Mouse (Mus musculus): Measurements from ENCODE around the gene Inpp4b.

DNA sequence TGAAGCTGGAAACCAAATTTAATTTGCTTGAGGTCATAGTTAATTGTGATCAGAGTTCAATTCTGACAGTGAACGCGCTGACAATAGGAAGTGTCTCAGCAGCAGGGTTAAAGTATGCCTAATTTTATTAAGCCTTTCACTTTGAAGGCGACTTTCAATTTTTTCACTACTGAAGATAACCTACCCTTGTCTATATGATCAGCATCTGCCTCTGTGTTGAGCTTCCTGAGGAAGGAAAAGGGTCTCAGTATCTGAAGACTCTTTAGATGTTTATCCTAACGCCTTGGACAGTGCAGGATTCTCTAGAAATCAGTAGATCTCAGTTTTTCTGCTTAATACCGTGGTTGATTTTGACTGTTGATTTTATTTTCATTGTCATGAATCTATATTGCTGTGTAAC lies 437.1 kb downstream of the Inpp4b start:
- TF ChIP-seq CTCF (IDR thresholded peaks at IDR 0.05; ENCODE audit: low read depth) (no peak), EP300 (IDR thresholded peaks at IDR 0.05; ENCODE audit: low read depth) (no peak)
